Mouse (Mus musculus) heart, postnatal 25 days (tissue): ENCODE measurements around the gene Cdk20. TPM values are rescaled to one million over a fixed set of nuclear protein-coding genes. Genes with fewer than 3 reads are reported as not detected.

Experiments used
- DNase-seq: peaks from one replicate; pipeline ENCODE4 v3.0.0; 2022; ENCODE audit warnings: low spot score
- intact Hi-C: fragments of 180-260 bp; cut with DNase I; formaldehyde crosslinking; loops from one replicate; pipeline ENCODE4 v1.15.1; 2025
- total RNA-seq, 2 experiments: library from RNA; stranded (reverse); gene quantifications; 2 replicates each; pipeline ENCODE4 v1.2.3; 2021

Gene Cdk20
- total RNA-seq, 2 experiments from 2014 or later: 2.7 to 4.4 TPM

DNA sequence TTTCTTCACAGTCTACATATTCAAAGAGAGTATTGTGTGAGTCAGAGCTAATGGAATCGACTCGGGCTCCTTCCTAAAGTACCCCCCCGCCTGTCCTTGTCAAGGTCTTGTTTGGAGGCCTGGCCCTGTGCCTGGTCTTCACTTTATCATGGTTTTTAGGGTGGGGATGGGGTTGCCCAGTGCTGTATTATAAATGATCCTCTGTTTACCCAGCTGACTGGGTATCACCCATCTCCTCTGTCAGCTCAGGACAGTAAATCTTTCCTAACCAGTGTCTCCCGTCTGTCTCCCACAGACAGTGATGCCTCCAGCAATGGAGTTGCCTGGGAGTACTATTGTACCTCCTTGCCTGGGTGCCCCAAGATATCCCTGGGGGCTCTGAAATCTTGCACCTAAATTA is 45.9 kb downstream of the Cdk20 start:
- intact Hi-C loops: no loop called here
- DNase-seq: no peak

GRCm38 (mm10) chr13:64479960-64480359 is 47.8 kb downstream of the Cdk20 start:
- intact Hi-C loops: no loop called here

GRCm38 (mm10) chr13:64489886-64490285 is 57.8 kb downstream of the Cdk20 start:
- intact Hi-C loops: no loop called here
- no peak for DNase-seq

More at GRCm38 (mm10) chr13:64479960-64480359, 47.8 kb downstream of the Cdk20 start:
- no peak for DNase-seq

Other genes with a start within 250 kb of the Cdk20 start
- gene Cdc14b, start 157.0 kb upstream of the Cdk20 start, total RNA-seq: 1 to 10 TPM; 7.0 to 9.0 TPM
- 10 to 100 TPM; 56.6 to 60.1 TPM for gene Aaed1, start 119.6 kb upstream of the Cdk20 start, total RNA-seq
- 100 to 1,000 TPM; 227 to 243 TPM for gene Ctsl, start 61.4 kb upstream of the Cdk20 start, total RNA-seq
- not detected for gene Fam240b, start 65.5 kb downstream of the Cdk20 start, total RNA-seq